In the genomic region with DNA sequence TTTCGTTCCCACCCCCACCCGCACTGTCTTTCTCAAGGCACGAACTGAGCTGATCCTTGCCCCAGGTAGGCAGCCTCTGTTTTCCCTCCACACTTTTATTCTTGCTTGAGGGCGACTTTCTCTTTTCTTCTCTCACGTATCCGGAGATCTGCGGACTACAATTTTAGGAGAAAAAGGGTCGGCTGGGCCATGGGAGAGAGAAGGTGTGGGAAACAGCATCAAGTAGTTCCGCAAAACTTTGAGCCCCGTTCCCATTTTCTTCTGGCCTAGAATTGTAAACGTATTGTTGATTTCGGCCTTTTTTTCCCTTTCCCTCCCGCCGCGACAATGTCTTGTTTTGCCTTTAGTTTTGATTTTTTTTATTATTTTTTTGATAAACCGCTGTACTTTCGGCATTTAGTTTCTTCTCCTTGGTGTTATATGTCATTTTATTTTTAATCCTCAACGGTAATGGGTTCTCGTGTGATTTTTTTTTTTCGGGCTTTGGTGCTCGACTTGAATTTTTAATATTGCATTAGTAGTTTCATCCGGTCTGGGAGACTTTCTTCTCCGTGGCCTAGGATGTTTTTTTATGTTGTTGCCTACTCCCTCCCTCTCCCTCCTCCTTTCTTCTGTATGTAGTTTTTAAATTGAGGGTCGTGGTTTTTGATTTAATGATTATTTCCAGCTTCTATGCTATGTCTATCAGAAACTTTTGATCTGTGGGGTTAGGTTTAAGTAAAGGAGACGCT, we compare ENCODE assay signal across 7 mouse cellular contexts. TPM values are rescaled to one million over a fixed set of nuclear protein-coding genes. Genes with fewer than 3 reads are reported as not detected.
DNase-seq lines count a peak whose midpoint lies in the region; ATAC-seq and TF ChIP-seq lines count a peak whose summit lies in the region.

No protein-coding gene starts in this region.

- H3K4me1 ChIP-seq in lung, embryonic 15.5 days = no peaks in the 10 kb centered on the region
- H3K4me1 ChIP-seq in heart, embryonic 11.5 days (ENCODE audit: control insufficient read depth, insufficient read depth, low read length) = peaks cover 3% of the 10 kb centered on the region; the same call in 1 of the 2 replicates
- H3K4me1 ChIP-seq in limb, embryonic 15.5 days = peaks cover 2% of the 10 kb centered on the region; the same call in 1 of the 2 replicates
- H3K4me1 ChIP-seq in stomach, postnatal 0 days (replicated peaks; ENCODE audit: control insufficient read depth, insufficient read depth) = no peaks in the 10 kb centered on the region

- WGBS in lung, embryonic 15.5 days = 15% methylated on average over 25 of the region's 25 CpGs
- WGBS in heart, embryonic 11.5 days (ENCODE audit: insufficient replicate concordance) = 11% methylated on average over 25 of the region's 25 CpGs
- 12% methylated on average over 25 of the region's 25 CpGs for WGBS in limb, embryonic 15.5 days
- WGBS in stomach, postnatal 0 days = 10% methylated on average over 24 of the region's 25 CpGs

- no peaks in the 10 kb centered on the region for H3K36me3 ChIP-seq in lung, embryonic 15.5 days
- H3K36me3 ChIP-seq in heart, embryonic 11.5 days (ENCODE audit: control insufficient read depth, insufficient read depth, low read length) = no peaks in the 10 kb centered on the region
- no peaks in the 10 kb centered on the region for H3K36me3 ChIP-seq in limb, embryonic 15.5 days
- no peaks in the 10 kb centered on the region for H3K36me3 ChIP-seq in stomach, postnatal 0 days (ENCODE audit: control insufficient read depth, insufficient read depth, low read length)

- H3K9ac ChIP-seq in lung, embryonic 15.5 days = peak overlapping the region; percentile 50
- H3K9ac ChIP-seq in heart, embryonic 11.5 days (ENCODE audit: low read depth, low read length) = peak overlapping the region; percentile 81
- peak overlapping the region; percentile 31; the same call in 1 of the 2 replicates for H3K9ac ChIP-seq in limb, embryonic 15.5 days
- peak overlapping the region; percentile 69 for H3K9ac ChIP-seq in stomach, postnatal 0 days (ENCODE audit: low read length)

- no peaks in the 10 kb centered on the region for H3K9me3 ChIP-seq in lung, embryonic 15.5 days
- H3K9me3 ChIP-seq in heart, embryonic 11.5 days (replicated peaks; ENCODE audit: control insufficient read depth, low read length) = no peaks in the 10 kb centered on the region
- H3K9me3 ChIP-seq in limb, embryonic 15.5 days = no peaks in the 10 kb centered on the region
- no peaks in the 10 kb centered on the region for H3K9me3 ChIP-seq in stomach, postnatal 0 days (ENCODE audit: control insufficient read depth, low read length)

- H3K27ac ChIP-seq in lung, embryonic 15.5 days = peak overlapping the region; percentile 100
- peak overlapping the region; percentile 92 for H3K27ac ChIP-seq in heart, embryonic 11.5 days (ENCODE audit: low read depth, low read length)
- peak overlapping the region; percentile 94 for H3K27ac ChIP-seq in limb, embryonic 15.5 days
- H3K27ac ChIP-seq in stomach, postnatal 0 days (replicated peaks) = peak overlapping the region; percentile 93

- no peak for TF ChIP-seq CTCF in stomach, postnatal 0 days (IDR thresholded peaks at IDR 0.05; ENCODE audit: low read depth)

- no peak for TF ChIP-seq EP300 in stomach, postnatal 0 days (optimal IDR thresholded peaks at IDR 0.05)

- peak overlapping the region; percentile 54 for H3K4me2 ChIP-seq in lung, embryonic 15.5 days
- H3K4me2 ChIP-seq in heart, embryonic 11.5 days = peak overlapping the region; percentile 61
- peak overlapping the region; percentile 36 for H3K4me2 ChIP-seq in limb, embryonic 15.5 days
- H3K4me2 ChIP-seq in stomach, postnatal 0 days (replicated peaks; ENCODE audit: low read depth) = peak overlapping the region; percentile 39

- no peaks in the 10 kb centered on the region for H3K27me3 ChIP-seq in lung, embryonic 15.5 days
- H3K27me3 ChIP-seq in heart, embryonic 11.5 days (ENCODE audit: control insufficient read depth, insufficient read depth, low read length) = no peaks in the 10 kb centered on the region
- H3K27me3 ChIP-seq in limb, embryonic 15.5 days = no peaks in the 10 kb centered on the region
- no peaks in the 10 kb centered on the region for H3K27me3 ChIP-seq in stomach, postnatal 0 days (ENCODE audit: control insufficient read depth, insufficient read depth, low read length)

- peak overlapping the region; percentile 60 for H3K4me3 ChIP-seq in lung, embryonic 15.5 days
- peak overlapping the region; percentile 53 for H3K4me3 ChIP-seq in heart, embryonic 11.5 days (ENCODE audit: low read depth, low read length)
- H3K4me3 ChIP-seq in limb, embryonic 15.5 days = peak overlapping the region; percentile 56
- H3K4me3 ChIP-seq in stomach, postnatal 0 days (ENCODE audit: low read depth, low read length) = peak overlapping the region; percentile 69

- DNase-seq in lung, postnatal 4 days = no peak
- peak; percentile 40 for DNase-seq in cerebellum, adult 9-11 months
- no peak for DNase-seq in stomach, postnatal 0 days (ENCODE audit: low spot score)
- DNase-seq in retina, postnatal 1 day = no peak

- ATAC-seq in lung, embryonic 15.5 days (ENCODE audit: borderline replicate concordance, extremely low read depth, low FRiP score, low TSS enrichment) = no peak
- ATAC-seq in heart, embryonic 11.5 days (replicated peaks; ENCODE audit: insufficient number of reproducible peaks, low FRiP score, low TSS enrichment) = no peak
- no peak for ATAC-seq in limb, embryonic 15.5 days (ENCODE audit: insufficient number of reproducible peaks, low FRiP score, low TSS enrichment, low read depth)
- ATAC-seq in stomach, postnatal 0 days (ENCODE audit: low FRiP score, low TSS enrichment) = no peak

RNA-seq across cellular contexts. Expression of gene Stag2, which starts 2.1 kb away (rescaled TPM):
- 48.9 and 49.3 TPM in 2 replicates for polyA plus RNA-seq in lung, embryonic 15.5 days (2015; fragmentation: Nextera tagmentation; extraction: Ambion mirVana)
- polyA plus RNA-seq in heart, embryonic 11.5 days (2014; fragmentation: Nextera tagmentation; extraction: Ambion mirVana) = 44.3 and 47.9 TPM in 2 replicates
- polyA plus RNA-seq in limb, embryonic 15.5 days (2015; fragmentation: Nextera tagmentation; extraction: Ambion mirVana) = 37.5 and 42.1 TPM in 2 replicates
- 14.3 and 14.6 TPM in 2 replicates for polyA plus RNA-seq in stomach, postnatal 0 days (2015; fragmentation: Nextera tagmentation; extraction: Ambion mirVana)

Comparison
In these comparisons a context has a peak if more than half of its experiments do, and no peak if none do; other contexts are left out.
1. H3K9ac ChIP-seq: peak in every context shown above with its lines; median percentile 81 in heart, embryonic 11.5 days; 69 in stomach, postnatal 0 days; 50 in lung, embryonic 15.5 days; 31 in limb, embryonic 15.5 days.